Comparison of ENCODE assay signal across 8 mouse cellular contexts in genomic region chr19:38125219-38125610, GRCm38 (mm10). TPM values are rescaled to one million over a fixed set of nuclear protein-coding genes. Genes with fewer than 3 reads are reported as not detected.
A peak's percentile ranks its signal among the peaks of the same experiment; 100 is the strongest.
DNase-seq lines count a peak whose midpoint lies in the region; ATAC-seq and TF ChIP-seq lines count a peak whose summit lies in the region.

TSS of gene Rbp4 (minus strand) at chr19:38125281.

- H3K27me3 ChIP-seq in heart, embryonic 16.5 days (ENCODE audit: control insufficient read depth, insufficient read depth, low read length) = peaks cover 35% of the 10 kb centered on the region
- H3K27me3 ChIP-seq in forebrain, postnatal 0 days (ENCODE audit: insufficient read depth, low read length) = no peaks in the 10 kb centered on the region; the same call in none of the 2 replicates
- H3K27me3 ChIP-seq in liver, embryonic 15.5 days = peaks cover 36% of the 10 kb centered on the region

- WGBS in heart, embryonic 16.5 days = 63% methylated on average over 6 of the region's 6 CpGs
- 77% methylated on average over 6 of the region's 6 CpGs for WGBS in forebrain, postnatal 0 days
- WGBS in liver, embryonic 15.5 days (ENCODE audit: insufficient replicate concordance) = 42% methylated on average over 6 of the region's 6 CpGs

- peak within 1 kb of the TSS; percentile 55 for H3K4me3 ChIP-seq in heart, embryonic 16.5 days (ENCODE audit: low read length)
- H3K4me3 ChIP-seq in forebrain, postnatal 0 days (ENCODE audit: low read depth, low read length) = peak within 1 kb of the TSS; percentile 57
- H3K4me3 ChIP-seq in liver, embryonic 15.5 days (replicated peaks) = peak within 1 kb of the TSS; percentile 52

- no peaks in the 10 kb centered on the region for H3K36me3 ChIP-seq in heart, embryonic 16.5 days (ENCODE audit: control insufficient read depth, insufficient read depth)
- H3K36me3 ChIP-seq in forebrain, postnatal 0 days (ENCODE audit: insufficient read depth) = no peaks in the 10 kb centered on the region
- no peaks in the 10 kb centered on the region for H3K36me3 ChIP-seq in liver, embryonic 15.5 days (replicated peaks)

- DNase-seq in heart, postnatal 14 days = no peak
- no peak for DNase-seq in adrenal gland, postnatal 10 days
- no peak for DNase-seq in forebrain, postnatal 0 days
- DNase-seq in cerebellum, postnatal 36 days = no peak
- DNase-seq in cerebellum, adult 11-12 months = no peak
- no peak for DNase-seq in spleen, postnatal 4 days (ENCODE audit: low spot score in 2 of 2)

- no peak within 1 kb of the TSS for H3K27ac ChIP-seq in heart, embryonic 16.5 days (ENCODE audit: low read length)
- H3K27ac ChIP-seq in forebrain, postnatal 0 days (ENCODE audit: low read depth, low read length) = no peak within 1 kb of the TSS
- H3K27ac ChIP-seq in liver, embryonic 15.5 days (replicated peaks) = peak within 1 kb of the TSS; percentile 88

- TF ChIP-seq CTCF in forebrain, postnatal 0 days (IDR thresholded peaks at IDR 0.05; ENCODE audit: low read depth) = no peak

- no peaks in the 10 kb centered on the region for H3K4me1 ChIP-seq in heart, embryonic 16.5 days (ENCODE audit: control insufficient read depth, insufficient read depth, low read length)
- 0 out of 2 replicates have a peak, but pooled peaks cover 6% of the 10 kb centered on the region for H3K4me1 ChIP-seq in forebrain, postnatal 0 days (ENCODE audit: insufficient read depth)
- peaks cover 3% of the 10 kb centered on the region; the same call in 1 of the 2 replicates for H3K4me1 ChIP-seq in liver, embryonic 15.5 days (replicated peaks)

- H3K9ac ChIP-seq in heart, embryonic 16.5 days (ENCODE audit: low read length) = peak within 1 kb of the TSS; percentile 43
- peak within 1 kb of the TSS; percentile 45 for H3K9ac ChIP-seq in forebrain, postnatal 0 days
- peak within 1 kb of the TSS; percentile 25; the same call in 1 of the 2 replicates for H3K9ac ChIP-seq in liver, embryonic 15.5 days

- H3K9me3 ChIP-seq in heart, embryonic 16.5 days (replicated peaks; ENCODE audit: control insufficient read depth, low read length) = no peaks in the 10 kb centered on the region
- no peaks in the 10 kb centered on the region for H3K9me3 ChIP-seq in forebrain, postnatal 0 days (ENCODE audit: low read length)
- no peaks in the 10 kb centered on the region for H3K9me3 ChIP-seq in liver, embryonic 15.5 days (replicated peaks)

- no peak for ATAC-seq in heart, embryonic 16.5 days (replicated peaks; ENCODE audit: extremely low read depth, insufficient read depth, low FRiP score)
- no peak for ATAC-seq in forebrain, postnatal 0 days
- ATAC-seq in liver, embryonic 15.5 days (ENCODE audit: insufficient read depth) = peak; percentile 29; the same call in 1 of the 2 replicates

- intact Hi-C loops in heart, postnatal 14 days (cut with DNase I) = no loop called here

- H3K4me2 ChIP-seq in heart, embryonic 16.5 days (ENCODE audit: low read depth, low read length) = peak within 1 kb of the TSS; percentile 91
- peak within 1 kb of the TSS; percentile 80 for H3K4me2 ChIP-seq in forebrain, postnatal 0 days (ENCODE audit: low read depth)
- H3K4me2 ChIP-seq in liver, embryonic 15.5 days = peak within 1 kb of the TSS; percentile 52

RNA-seq across cellular contexts. Expression of gene Rbp4, which starts in this region (rescaled TPM):
- polyA plus RNA-seq in heart, embryonic 16.5 days (2015; fragmentation: Nextera tagmentation; extraction: Ambion mirVana) = 4.3 and 4.5 TPM in 2 replicates
- total RNA-seq in heart, postnatal 14 days (2021) = 1 to 10 TPM; 2.4 to 2.6 TPM
- total RNA-seq in adrenal gland, postnatal 10 days (2021) = 100 to 1,000 TPM; 334 to 776 TPM
- total RNA-seq in forebrain, postnatal 0 days (2014; rRNA removed) = 0.48 and 1.2 TPM in 2 replicates
- 3.9 and 4.4 TPM in 2 replicates for polyA plus RNA-seq in forebrain, postnatal 0 days (2015; fragmentation: Nextera tagmentation; extraction: Ambion mirVana)
- 1,815 and 1,906 TPM in 2 replicates for polyA plus RNA-seq in liver, embryonic 15.5 days (2015; fragmentation: Nextera tagmentation; extraction: Ambion mirVana)

Comparison
In these comparisons a context has a peak if more than half of its experiments do, and no peak if none do; other contexts are left out.
1. RNA of gene Rbp4 (total RNA-seq): 334 to 776 TPM in adrenal gland, postnatal 10 days; 2.4 to 2.6 TPM in heart, postnatal 14 days and 0.48 to 1.2 TPM in forebrain, postnatal 0 days; every median in the first group is over 10 times any median in the second.
2. RNA of gene Rbp4 (polyA plus RNA-seq): 1,815 to 1,906 TPM in liver, embryonic 15.5 days; 4.3 to 4.5 TPM in heart, embryonic 16.5 days and 3.9 to 4.4 TPM in forebrain, postnatal 0 days; every median in the first group is over 100 times any median in the second.
3. Peak in every context shown above with its lines, with median percentiles within 50 percentile points of each other: H3K4me2 ChIP-seq, H3K4me3 ChIP-seq and H3K9ac ChIP-seq.